Mouse (Mus musculus) hindbrain, postnatal 0 days (tissue): Measurements from ENCODE around the gene Magee1. TPM values are rescaled to one million over a fixed set of nuclear protein-coding genes. Genes with fewer than 3 reads are reported as not detected.
"Not testable (repeated sequence)": the region's sequence is repeated elsewhere in the genome, so short reads cannot be mapped to it uniquely, and the experiment has no call there.

Source experiments
- ATAC-seq: fragments of 200-750 bp; cut with Nextera tagmentation; 2 replicates; pipeline ENCODE4 v1.8.0; 2017; ENCODE audit warnings: mild to moderate bottlenecking, moderate TSS enrichment, moderate library complexity
- DNase-seq: peaks from one replicate; pipeline ENCODE4 v3.0.0-alpha.2; 2015; ENCODE audit warnings: low spot score
- H3K27ac ChIP-seq: fragments of 300-500 bp; sonication (generic); 2 replicates; pipeline ENCODE4 v1.5.1; 2014; ENCODE audit warnings: mild to moderate bottlenecking
- H3K27me3 ChIP-seq: fragments of 300-500 bp; sonication (generic); 2 replicates; pipeline ENCODE4 v1.6.1; 2014; ENCODE audit warnings: low read length, mixed read lengths; ENCODE audit not compliant: insufficient read depth
- H3K36me3 ChIP-seq: fragments of 300-500 bp; sonication (generic); 2 replicates; pipeline ENCODE4 v1.6.1; 2014; ENCODE audit warnings: low read length, mixed read lengths; ENCODE audit not compliant: insufficient read depth
- H3K4me1 ChIP-seq: fragments of 300-500 bp; sonication (generic); 2 replicates; pipeline ENCODE4 v1.6.1; 2014; ENCODE audit warnings: antibody characterized with exemption, low read length, mixed read lengths; ENCODE audit not compliant: insufficient read depth
- H3K4me2 ChIP-seq: fragments of 300-500 bp; sonication (generic); 2 replicates; pipeline ENCODE4 v1.6.1; 2014; ENCODE audit warnings: low read depth, mild to moderate bottlenecking, low read length, moderate library complexity, mixed read lengths
- H3K4me3 ChIP-seq: fragments of 300-500 bp; sonication (generic); 2 replicates; pipeline ENCODE4 v1.5.1; 2014; ENCODE audit warnings: low read length
- H3K9ac ChIP-seq: fragments of 300-500 bp; sonication (generic); replicated peaks from 2 replicates; pipeline ENCODE4 v1.6.1; 2014; ENCODE audit warnings: mild to moderate bottlenecking, low read length, moderate library complexity, mixed read lengths
- H3K9me3 ChIP-seq: fragments of 300-500 bp; sonication (generic); 2 replicates; pipeline ENCODE4 v1.6.1; 2016; ENCODE audit warnings: low read length, mixed read lengths
- CTCF ChIP-seq: IDR thresholded peaks from 2 replicates; pipeline ENCODE4 v1.5.1; 2016; ENCODE audit warnings: antibody characterized with exemption, control low read depth, low read depth
- WGBS: fragments of 180-500 bp; shearing (Covaris S2); extraction: QIAGEN DNeasy Blood & Tissue Kit; methylation state at CpG from one replicate; pipeline ENCODE4 v1.1.7; 2014; 5-methylcytosine and 5-hydroxymethylcytosine counted together
- polyA plus RNA-seq: library from polyadenylated mRNA; unstranded; fragments of >200 nt; fragmentation: Nextera tagmentation; extraction: Ambion mirVana; gene quantifications from 2 replicates; pipeline ENCODE4 v1.2.1, GENCODE M21; 2015
- total RNA-seq: library from RNA; depleted of rRNA; stranded (reverse); fragments of >200 nt; gene quantifications from 2 replicates; pipeline ENCODE4 v1.2.3, GENCODE M21; 2014; rRNA removed

Gene Magee1
- total and polyA plus RNA-seq, 2 experiments from 2014 or later, result 211 to 237 TPM

DNA sequence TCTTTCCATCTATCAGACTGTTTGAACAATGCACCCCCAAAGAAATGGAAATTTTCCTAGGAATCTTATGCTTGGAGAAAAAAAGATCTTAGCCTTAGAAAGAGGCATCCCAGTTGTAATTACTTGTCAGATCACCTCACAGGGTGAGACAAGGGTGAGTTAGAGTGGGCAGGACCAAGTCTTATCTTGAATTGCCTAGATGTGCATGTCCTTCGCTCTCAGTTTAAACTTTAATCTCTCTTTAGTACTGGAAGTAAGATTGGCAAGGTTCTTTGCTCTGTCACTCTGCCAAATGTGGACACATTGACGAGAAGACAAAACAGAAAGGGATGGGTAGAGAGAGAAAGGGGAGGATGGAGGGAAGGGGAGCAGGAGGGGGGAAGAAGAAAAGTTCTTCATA is 5.2 kb upstream of the Magee1 start:
- no peaks in the 10 kb centered on the region for H3K9me3 ChIP-seq
- no peak overlapping the region for H3K4me3 ChIP-seq
- no peak for ATAC-seq
- 66% methylated on average over 2 of the region's 2 CpGs for WGBS
- no peak overlapping the region for H3K9ac ChIP-seq
- H3K27ac ChIP-seq, result no peak overlapping the region
- no peaks in the 10 kb centered on the region for H3K36me3 ChIP-seq
- no peak for TF ChIP-seq CTCF
- no peak overlapping the region for H3K4me2 ChIP-seq
- no peaks in the 10 kb centered on the region for H3K4me1 ChIP-seq
- no peaks in the 10 kb centered on the region for H3K27me3 ChIP-seq
- no peak for DNase-seq

DNA sequence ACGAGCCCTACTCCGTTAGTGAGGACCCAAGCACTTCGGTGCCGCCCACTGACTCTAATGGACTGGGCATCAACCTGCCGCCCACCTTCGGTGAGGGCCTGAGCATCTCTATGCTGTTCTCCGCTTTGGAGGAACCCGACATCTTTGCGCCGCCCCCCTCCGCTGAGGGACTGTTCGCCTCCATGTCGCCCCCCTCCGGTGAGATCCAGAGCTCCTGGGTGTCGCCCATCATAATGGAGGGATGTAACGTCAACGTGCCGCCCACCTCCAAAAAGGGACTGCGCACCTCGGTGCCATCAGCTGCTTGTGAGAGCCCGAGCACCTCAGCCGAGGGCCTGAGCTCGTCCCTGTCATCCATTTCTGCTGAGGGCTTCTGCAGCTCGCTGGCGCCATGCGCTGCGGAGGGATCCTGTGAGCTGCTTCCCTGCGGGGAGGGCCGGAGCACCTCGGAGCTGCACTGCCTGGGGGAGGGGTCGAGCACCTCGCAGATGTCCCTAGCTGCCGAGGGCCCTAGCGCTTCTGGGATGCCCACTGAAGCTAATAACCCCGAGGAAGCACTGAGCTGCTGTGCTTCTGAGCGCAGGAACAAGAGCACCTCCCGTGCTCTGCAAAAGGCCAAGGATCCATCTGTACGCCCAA is 1.2 kb downstream of the Magee1 start:
- WGBS, result 33% methylated on average over 37 of the region's 38 CpGs
- peak overlapping the region; percentile 92 for H3K27ac ChIP-seq
- peak overlapping the region; percentile 78 for H3K9ac ChIP-seq
- H3K27me3 ChIP-seq, result no peaks in the 10 kb centered on the region; the same call in 1 of the 2 replicates
- peak overlapping the region; percentile 56 for H3K4me3 ChIP-seq
- ATAC-seq (peak; percentile 89), DNase-seq (peak; percentile 83)
- no peaks in the 10 kb centered on the region for H3K4me1 ChIP-seq
- no peaks in the 10 kb centered on the region for H3K36me3 ChIP-seq
- peak overlapping the region; percentile 61 for H3K4me2 ChIP-seq
- TF ChIP-seq CTCF, result peak; percentile 63
- no peaks in the 10 kb centered on the region for H3K9me3 ChIP-seq

DNA sequence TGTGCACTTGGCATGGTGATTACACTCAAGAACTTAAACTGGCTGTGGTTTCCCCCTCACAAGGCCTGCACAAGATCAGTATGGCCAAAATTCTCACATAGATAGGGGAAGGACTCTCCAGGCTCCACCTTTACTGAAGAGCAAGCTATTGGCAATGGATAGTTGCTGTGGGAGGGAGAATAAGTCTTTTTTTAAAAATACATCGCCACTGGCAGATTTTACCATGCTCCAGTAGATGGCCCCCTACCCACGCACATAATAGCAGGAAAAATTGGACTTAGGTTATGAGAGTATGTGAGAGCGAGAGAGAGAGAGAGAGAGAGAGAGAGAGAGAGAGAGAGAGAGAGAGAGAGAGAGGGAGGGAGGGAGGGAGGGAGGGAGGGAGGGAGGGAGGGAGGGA is 4.7 kb downstream of the Magee1 start:
- H3K4me3 ChIP-seq, result no peak overlapping the region
- DNase-seq, result peak; percentile 60
- no peaks in the 10 kb centered on the region for H3K4me1 ChIP-seq
- H3K27ac ChIP-seq, result no peak overlapping the region
- TF ChIP-seq CTCF, result peak; percentile 44
- no peaks in the 10 kb centered on the region for H3K36me3 ChIP-seq
- no peak overlapping the region for H3K9ac ChIP-seq
- no peak overlapping the region for H3K4me2 ChIP-seq
- H3K9me3 ChIP-seq, result no peaks in the 10 kb centered on the region
- ATAC-seq, result no peak
- H3K27me3 ChIP-seq, result no peaks in the 10 kb centered on the region; the same call in 1 of the 2 replicates
- WGBS, result 19% methylated on average over 2 of the region's 3 CpGs

DNA sequence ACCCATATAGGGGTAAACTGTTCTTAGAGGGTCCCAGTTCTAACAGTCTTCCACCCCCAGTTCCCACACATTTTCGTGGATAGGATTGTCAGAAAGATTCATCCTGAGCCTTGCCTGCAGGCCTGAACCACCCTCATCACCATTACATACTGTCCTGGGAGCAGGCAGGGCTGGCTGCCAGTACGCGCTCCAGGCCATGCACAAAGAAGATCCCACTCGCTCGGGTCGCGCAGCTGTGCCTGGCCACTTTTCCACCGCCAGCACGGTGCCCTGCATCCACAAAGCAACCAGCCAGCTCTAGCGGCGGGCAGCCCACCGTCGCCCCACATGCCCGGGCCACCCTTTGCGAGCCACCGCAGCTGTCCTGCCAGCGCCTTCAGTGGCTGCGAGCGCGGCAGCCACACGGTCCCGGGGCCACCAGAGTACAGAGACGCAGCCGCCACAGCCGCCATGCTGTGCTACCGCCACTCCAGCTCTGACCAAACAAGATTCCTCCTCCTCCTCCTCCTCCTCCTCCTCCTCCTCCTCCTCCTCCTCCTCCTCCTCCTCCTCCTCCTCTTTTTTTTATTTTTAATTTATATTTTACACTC is 31.8 kb downstream of the Magee1 start:
- 45% methylated on average over 25 of the region's 26 CpGs for WGBS
- H3K27ac ChIP-seq, result no peak overlapping the region
- DNase-seq (peak; percentile 1), ATAC-seq (peak; percentile 45)
- H3K27me3 ChIP-seq, result 0 out of 2 replicates have a peak, but pooled peaks cover 3% of the 10 kb centered on the region
- H3K36me3 ChIP-seq, result no peaks in the 10 kb centered on the region
- peak overlapping the region; percentile 8; the same call in 1 of the 2 replicates for H3K4me3 ChIP-seq
- no peaks in the 10 kb centered on the region for H3K9me3 ChIP-seq
- no peaks in the 10 kb centered on the region for H3K4me1 ChIP-seq
- no peak for TF ChIP-seq CTCF
- peak overlapping the region; percentile 31; the same call in 1 of the 2 replicates for H3K4me2 ChIP-seq
- H3K9ac ChIP-seq, result no peak overlapping the region

DNA sequence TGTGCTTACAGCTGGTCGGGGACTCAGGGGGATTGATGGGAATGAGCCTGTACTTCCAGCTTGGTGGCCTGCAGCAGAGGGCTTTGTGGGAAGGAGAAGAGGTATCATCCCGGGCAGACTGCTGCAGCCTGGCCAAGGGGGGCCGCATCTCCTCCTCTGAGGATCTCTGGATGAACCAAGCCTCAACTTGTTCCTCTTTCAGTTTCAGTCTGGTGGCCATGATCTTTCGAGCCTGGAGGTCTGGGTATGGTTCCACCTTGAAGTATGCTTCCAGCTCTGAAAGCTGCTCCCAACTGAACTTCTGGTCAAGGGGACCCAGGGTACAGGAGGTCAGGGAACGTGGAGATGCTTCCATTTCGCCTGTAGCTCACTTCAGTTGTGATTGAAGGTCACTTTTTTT is 44.8 kb downstream of the Magee1 start:
- H3K9me3 ChIP-seq, DNase-seq, H3K27ac ChIP-seq, H3K27me3 ChIP-seq, H3K4me2 ChIP-seq, H3K36me3 ChIP-seq, H3K4me1 ChIP-seq, H3K9ac ChIP-seq, ATAC-seq, H3K4me3 ChIP-seq: not testable (repeated sequence)
- 72% methylated on average over 6 of the region's 6 CpGs for WGBS

DNA sequence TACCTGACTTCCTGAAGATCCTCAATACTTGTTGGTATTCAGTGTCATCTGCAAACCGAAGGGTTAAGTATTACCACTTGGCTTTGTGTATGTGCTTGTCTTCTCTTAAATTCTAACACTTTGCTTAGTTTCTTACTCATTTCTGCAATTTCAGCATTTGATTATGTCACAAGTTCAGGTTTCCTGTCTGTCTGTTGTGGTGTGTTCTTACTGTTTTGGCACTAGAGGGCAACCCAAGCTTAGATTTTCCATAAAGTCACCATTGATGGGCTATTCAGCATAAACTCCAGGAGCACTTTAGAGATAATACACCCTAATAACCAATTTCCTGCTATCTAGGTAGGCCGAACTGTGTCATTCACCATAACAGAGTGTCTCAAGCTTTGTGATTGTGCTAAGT is 47.0 kb downstream of the Magee1 start:
- Histone ChIP-seq H3K36me3 (no peaks in the 10 kb centered on the region), H3K4me3 (no peak overlapping the region), H3K4me2 (no peak overlapping the region), H3K27ac (no peak overlapping the region), H3K9ac (no peak overlapping the region), H3K4me1 (no peaks in the 10 kb centered on the region), H3K27me3 (no peaks in the 10 kb centered on the region; the same call in 1 of the 2 replicates), H3K9me3 (no peaks in the 10 kb centered on the region)
- TF ChIP-seq CTCF, result peak; percentile 48
- ATAC-seq (no peak), DNase-seq (peak; percentile 16)
- WGBS, result 77% methylated on average over 2 of the region's 2 CpGs

Other genes starting within 250 kb of the Magee1 start
- gene Pbdc1, start 40.6 kb upstream of the Magee1 start, total RNA-seq, result 12.8 and 21.9 TPM in 2 replicates
- gene Pbdc1, start 40.6 kb upstream of the Magee1 start, polyA plus RNA-seq, result 31.9 and 35.7 TPM in 2 replicates